Comparison of ENCODE assay signal across 12 mouse cellular contexts in the genomic region with DNA sequence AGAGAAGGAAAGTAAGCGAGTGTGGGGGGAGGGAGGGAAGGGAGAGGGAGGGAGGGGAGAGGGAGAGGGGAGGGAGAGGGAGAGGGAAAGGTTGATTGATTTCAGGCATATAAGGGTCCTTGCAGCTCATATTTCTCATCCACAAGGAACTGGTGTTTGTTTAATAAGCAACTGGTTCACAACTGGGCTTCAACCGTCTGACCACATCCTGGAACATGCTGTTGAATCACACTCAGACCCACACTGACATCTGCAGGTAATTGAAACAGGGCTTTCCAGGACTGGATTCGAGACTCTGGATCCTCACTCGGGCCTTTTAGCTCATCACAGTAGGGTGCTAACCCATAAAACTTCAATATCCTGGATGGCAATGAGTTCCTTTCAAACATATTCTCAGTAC. TPM values are rescaled to one million over a fixed set of nuclear protein-coding genes. Genes with fewer than 3 reads are reported as not detected.
DNase-seq lines count a peak whose midpoint lies in the region; ATAC-seq lines count a peak whose summit lies in the region.
"Had no signal": no experiment of that assay in that cellular context is flagged by ENCODE, and none has a peak within 500 bp of the region (broad histone marks: within the 10 kb centered on the region; RNA-seq: fewer than 3 reads in every experiment).

No protein-coding gene starts in this region.

- 0 out of 2 replicates have a peak overlapping the region, but pooled peaks have one; percentile 50 for H3K27ac ChIP-seq in kidney, embryonic 16.5 days (ENCODE audit: low read length)
- peak overlapping the region; percentile 48 for H3K27ac ChIP-seq in embryonic facial prominence, embryonic 14.5 days (replicated peaks; ENCODE audit: low read depth, low read length)
- H3K27ac ChIP-seq: liver, embryonic 15.5 days had no signal

- peak; percentile 32 for DNase-seq in adrenal gland, postnatal 14 days
- DNase-seq in adrenal gland, adult 8-10 months, result no peak
- DNase-seq in kidney, postnatal 25 days, result no peak
- DNase-seq in embryonic facial prominence, embryonic 14.5 days (ENCODE audit: low spot score), result peak; percentile 77
- DNase-seq in lung, postnatal 14 days, result peak; percentile 21
- DNase-seq in spleen, adult 18-20 months, result no peak
- DNase-seq: cerebellum, adult 8-10 months; right cerebral cortex, adult 18-20 months had no signal

- H3K9me3 ChIP-seq in kidney, embryonic 16.5 days (ENCODE audit: low read length), result no peaks in the 10 kb centered on the region
- no peaks in the 10 kb centered on the region for H3K9me3 ChIP-seq in embryonic facial prominence, embryonic 14.5 days (ENCODE audit: control insufficient read depth, low read length)
- H3K9me3 ChIP-seq: liver, embryonic 15.5 days had no signal

- no peak overlapping the region for H3K4me2 ChIP-seq in kidney, embryonic 16.5 days (replicated peaks; ENCODE audit: low read depth, low read length)
- H3K4me2 ChIP-seq in embryonic facial prominence, embryonic 14.5 days (ENCODE audit: low read depth, low read length), result no peak overlapping the region
- H3K4me2 ChIP-seq: liver, embryonic 15.5 days had no signal

- 30% methylated on average over 4 of the region's 4 CpGs for WGBS in kidney, embryonic 16.5 days
- 26% methylated on average over 4 of the region's 4 CpGs for WGBS in embryonic facial prominence, embryonic 14.5 days

- no peak overlapping the region for H3K9ac ChIP-seq in kidney, embryonic 16.5 days (replicated peaks; ENCODE audit: low read length)
- no peak overlapping the region for H3K9ac ChIP-seq in embryonic facial prominence, embryonic 14.5 days (ENCODE audit: low read depth, low read length)
- H3K9ac ChIP-seq: liver, embryonic 15.5 days had no signal

- H3K4me1 ChIP-seq in kidney, embryonic 16.5 days (ENCODE audit: insufficient read depth, low read length), result peaks cover 3% of the 10 kb centered on the region; the same call in 1 of the 2 replicates
- no peaks in the 10 kb centered on the region for H3K4me1 ChIP-seq in embryonic facial prominence, embryonic 14.5 days (ENCODE audit: control insufficient read depth, insufficient read depth, low read length)
- H3K4me1 ChIP-seq: liver, embryonic 15.5 days had no signal

- H3K4me3 ChIP-seq in kidney, embryonic 16.5 days (ENCODE audit: low read length), result no peak overlapping the region
- H3K4me3 ChIP-seq in embryonic facial prominence, embryonic 14.5 days (ENCODE audit: low read depth, low read length), result no peak overlapping the region
- H3K4me3 ChIP-seq: liver, embryonic 15.5 days had no signal

- H3K27me3 ChIP-seq in kidney, embryonic 16.5 days (ENCODE audit: insufficient read depth, low read length), result no peaks in the 10 kb centered on the region
- no peaks in the 10 kb centered on the region for H3K27me3 ChIP-seq in embryonic facial prominence, embryonic 14.5 days (replicated peaks; ENCODE audit: control insufficient read depth, insufficient read depth, low read length)
- H3K27me3 ChIP-seq: liver, embryonic 15.5 days had no signal

- no peaks in the 10 kb centered on the region for H3K36me3 ChIP-seq in kidney, embryonic 16.5 days (ENCODE audit: insufficient read depth, low read length)
- no peaks in the 10 kb centered on the region for H3K36me3 ChIP-seq in embryonic facial prominence, embryonic 14.5 days (ENCODE audit: control insufficient read depth, insufficient read depth, low read length)
- H3K36me3 ChIP-seq: liver, embryonic 15.5 days had no signal

- peak; percentile 85; the same call in 1 of the 2 replicates for ATAC-seq in kidney, embryonic 16.5 days (ENCODE audit: low FRiP score, low TSS enrichment)
- no peak for ATAC-seq in embryonic facial prominence, embryonic 14.5 days (ENCODE audit: low read depth)
- no peak for ATAC-seq in activated CD4-positive, CD25-positive, alpha-beta regulatory T cell, adult 4 months
- ATAC-seq: forebrain, embryonic 16.5 days had no signal

RNA-seq across cellular contexts. Expression of gene Plac1, which starts 6.2 kb away (rescaled TPM):
- not detected in 2 replicates for total RNA-seq in adrenal gland, postnatal 14 days (2021)
- not detected for total RNA-seq in adrenal gland, adult 8-10 months (2022)
- 5.3 and 5.8 TPM in 2 replicates for polyA plus RNA-seq in kidney, embryonic 16.5 days (2015; fragmentation: Nextera tagmentation; extraction: Ambion mirVana)
- polyA plus RNA-seq in embryonic facial prominence, embryonic 14.5 days (2014; fragmentation: Nextera tagmentation; extraction: Ambion mirVana), result 13.7 and 13.9 TPM in 2 replicates
- not detected for polyA plus RNA-seq in activated CD4-positive, CD25-positive, alpha-beta regulatory T cell, adult 4 months (2017; shearing (Covaris generic))
- polyA plus RNA-seq: forebrain, embryonic 16.5 days had no signal

RNA-seq across cellular contexts. Expression of gene Fam122b, which starts 35.9 kb away (rescaled TPM):
- total RNA-seq in adrenal gland, postnatal 14 days (2021), result 8.1 and 8.2 TPM in 2 replicates
- total RNA-seq in adrenal gland, adult 8-10 months (2022), result 1 to 10 TPM; 8.7 to 9.8 (median 9.3) TPM
- 9.4 and 9.9 TPM in 2 replicates for polyA plus RNA-seq in kidney, embryonic 16.5 days (2015; fragmentation: Nextera tagmentation; extraction: Ambion mirVana)
- 18.2 and 19.9 TPM in 2 replicates for polyA plus RNA-seq in embryonic facial prominence, embryonic 14.5 days (2014; fragmentation: Nextera tagmentation; extraction: Ambion mirVana)
- polyA plus RNA-seq in activated CD4-positive, CD25-positive, alpha-beta regulatory T cell, adult 4 months (2017; shearing (Covaris generic)), result 1 to 10 TPM; 3.1 to 4.6 TPM

RNA-seq across cellular contexts. Expression of gene Fam122c, which starts 39.5 kb away (rescaled TPM):
- total RNA-seq in adrenal gland, postnatal 14 days (2021), result not detected in 2 replicates
- total RNA-seq in adrenal gland, adult 8-10 months (2022), result not detected
- polyA plus RNA-seq in kidney, embryonic 16.5 days (2015; fragmentation: Nextera tagmentation; extraction: Ambion mirVana), result not detected in 2 replicates
- polyA plus RNA-seq in embryonic facial prominence, embryonic 14.5 days (2014; fragmentation: Nextera tagmentation; extraction: Ambion mirVana), result not detected in 2 replicates
- not detected for polyA plus RNA-seq in activated CD4-positive, CD25-positive, alpha-beta regulatory T cell, adult 4 months (2017; shearing (Covaris generic))
- polyA plus RNA-seq: forebrain, embryonic 16.5 days; liver, embryonic 15.5 days had no signal

Comparison
In these comparisons a context has a peak if more than half of its experiments do, and no peak if none do; other contexts are left out.
1. DNase-seq: peak in adrenal gland, postnatal 14 days (single experiment), embryonic facial prominence, embryonic 14.5 days (single experiment) and lung, postnatal 14 days (single experiment); none in adrenal gland, adult 8-10 months (single experiment), kidney, postnatal 25 days (0 of 2) and spleen, adult 18-20 months (0 of 2).